Mouse (Mus musculus) layer of hippocampus, postnatal 10 days (tissue): ENCODE measurements around the gene Bod1l. TPM values are rescaled to one million over a fixed set of nuclear protein-coding genes. Genes with fewer than 3 reads are reported as not detected.
A peak's percentile ranks its signal among the peaks of the same experiment; 100 is the strongest.

Source experiments
- DNase-seq, 2 experiments: peaks; one replicate each; pipeline ENCODE4 v3.0.0; 2021; ENCODE audit warnings: low spot score in 2 of 2
- long read RNA-seq: library from polyadenylated mRNA; stranded (forward); transcript quantifications from one replicate; pipeline ENCODE4 v2.0.0, GENCODE M21; 2023
- total RNA-seq, 2 experiments: library from RNA; stranded (reverse); gene quantifications; 2 replicates each; pipeline ENCODE4 v1.2.3; 2021

The Bod1l gene
- 10 to 100 TPM; 32.8 to 34.9 TPM for total RNA-seq
- long read RNA-seq, partial matches to known transcripts: 8 of 8 reads
- long read RNA-seq, other reads (novel, unspliced or antisense): 0 of 8 reads

- peak; percentile 97 to 98 for DNase-seq
Observed at GRCm38 (mm10) chr5:41844147-41844529, at the start of gene Bod1l. Bod1l (minus strand) TSS chr5:41844315.

DNA sequence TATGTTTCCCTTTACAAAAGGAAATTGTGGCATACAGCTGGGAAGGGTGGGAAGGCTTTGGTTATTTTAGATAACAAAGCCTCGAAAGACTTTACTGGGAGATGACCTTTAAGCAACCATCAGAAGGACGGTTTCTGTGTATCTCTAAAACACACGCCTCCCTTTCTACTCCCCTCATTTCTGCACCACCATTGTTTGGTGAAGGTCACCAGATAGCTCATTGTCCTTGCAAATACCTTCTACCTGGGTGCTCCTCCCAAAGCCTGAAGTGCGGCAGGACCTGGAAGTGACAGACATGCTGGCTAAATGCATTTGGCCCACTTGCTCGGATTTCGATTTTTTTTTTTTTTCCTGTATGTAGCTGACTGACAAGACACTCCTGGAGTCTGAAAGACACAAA is 49.2 kb upstream of the Bod1l start:
- DNase-seq: no peak

GRCm38 (mm10) chr5:41890871-41891270 is 46.8 kb upstream of the Bod1l start:
- DNase-seq: no peak

GRCm38 (mm10) chr5:41889245-41889849 is 45.2 kb upstream of the Bod1l start:
- DNase-seq: no peak

- DNase-seq: peak; percentile 27 to 54
Observed at GRCm38 (mm10) chr5:41888834-41889233, 44.7 kb upstream of the Bod1l start.

DNA sequence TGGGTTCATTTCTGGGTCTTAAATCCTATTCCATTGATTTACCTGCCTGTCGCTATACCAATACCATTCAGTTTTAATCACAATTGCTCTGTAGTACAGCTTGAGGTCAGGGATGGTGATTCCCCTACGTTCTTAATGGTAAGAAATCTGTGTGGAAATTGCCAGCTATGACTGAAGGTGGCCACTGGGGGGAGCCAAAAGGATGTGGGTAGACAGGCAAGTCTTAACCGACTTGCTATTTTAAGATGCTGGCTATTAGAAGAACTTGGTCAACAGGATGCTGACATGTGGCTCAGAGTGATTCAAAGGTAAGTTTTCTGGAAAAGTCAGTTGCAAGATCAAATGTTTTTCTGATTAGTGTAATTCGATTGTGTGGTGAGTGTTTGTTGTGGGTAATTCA is 43.6 kb upstream of the Bod1l start:
- peak; percentile 78 to 83 for DNase-seq

DNA sequence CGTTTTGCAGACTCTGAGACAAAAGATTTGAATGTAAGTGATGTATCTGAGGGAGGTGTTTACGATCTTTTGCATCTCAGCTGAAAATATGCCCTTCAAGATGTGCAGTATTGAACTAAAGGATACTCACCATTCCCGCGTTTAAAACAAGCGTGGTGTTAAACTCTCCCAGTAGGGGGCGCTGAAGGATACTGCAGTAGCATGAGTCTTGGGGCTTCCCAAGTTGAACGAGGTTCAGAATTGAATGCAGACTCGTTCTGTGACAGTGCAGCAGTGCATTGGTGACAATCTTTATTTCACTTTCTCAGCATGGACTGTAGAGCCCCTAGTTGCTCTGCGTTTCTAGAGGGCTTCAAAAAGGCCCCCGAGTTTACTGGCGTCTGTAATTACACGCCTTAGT is 40.4 kb upstream of the Bod1l start:
- peak; percentile 65 to 70 for DNase-seq

DNA sequence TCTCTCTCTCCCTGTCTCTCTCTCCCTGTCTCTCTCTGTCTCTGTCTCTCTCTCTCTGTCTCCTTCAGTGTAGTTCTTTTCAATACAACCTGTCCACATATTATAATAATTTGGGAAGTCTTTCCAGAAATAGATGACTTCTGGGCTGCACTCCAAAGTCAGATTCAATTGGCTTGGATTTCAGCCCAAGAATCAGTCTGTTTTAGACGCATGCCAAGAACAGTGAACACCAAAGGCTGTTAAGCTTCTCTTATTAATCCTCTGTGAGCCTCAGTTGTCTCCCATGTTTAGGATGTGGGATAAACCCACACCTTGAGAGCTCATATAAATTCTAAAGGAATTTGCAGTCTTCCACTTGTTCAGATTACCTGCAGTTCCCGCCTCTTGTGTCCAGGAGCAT is 27.0 kb upstream of the Bod1l start:
- peak; percentile 11 to 28 for DNase-seq

DNA sequence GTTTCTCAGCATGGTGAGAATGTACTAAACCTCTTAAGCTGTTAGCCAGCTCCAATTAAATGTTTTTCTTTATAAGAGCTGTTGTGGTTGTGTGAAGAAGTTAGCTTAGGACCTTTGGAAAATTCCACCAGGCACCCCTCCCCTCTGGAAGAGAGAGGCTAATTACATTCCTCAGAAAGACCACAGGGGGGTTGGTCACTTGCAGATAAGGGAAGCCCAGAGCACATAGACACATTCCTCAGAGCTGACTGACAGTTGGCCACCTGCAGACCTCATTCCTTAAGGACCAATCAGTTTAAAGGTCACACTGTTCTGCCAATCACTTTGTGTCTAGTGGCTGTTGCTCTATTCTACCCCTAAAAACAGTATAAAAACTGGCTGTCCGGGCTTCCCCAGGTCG is 11.7 kb upstream of the Bod1l start:
- DNase-seq: no peak

- DNase-seq: no peak
Observed at GRCm38 (mm10) chr5:41845558-41845937, 1.4 kb upstream of the Bod1l start.

GRCm38 (mm10) chr5:41844820-41845557 is 874 bp upstream of the Bod1l start:
- DNase-seq: peak; percentile 7 to 19

GRCm38 (mm10) chr5:41843419-41844146 is 532 bp downstream of the Bod1l start:
- DNase-seq: no peak

- DNase-seq: peak in 1 of 2 experiments; percentile 23
Observed at GRCm38 (mm10) chr5:41842681-41843080, 1.4 kb downstream of the Bod1l start.

GRCm38 (mm10) chr5:41841735-41842134 is 2.4 kb downstream of the Bod1l start:
- DNase-seq: no peak

DNA sequence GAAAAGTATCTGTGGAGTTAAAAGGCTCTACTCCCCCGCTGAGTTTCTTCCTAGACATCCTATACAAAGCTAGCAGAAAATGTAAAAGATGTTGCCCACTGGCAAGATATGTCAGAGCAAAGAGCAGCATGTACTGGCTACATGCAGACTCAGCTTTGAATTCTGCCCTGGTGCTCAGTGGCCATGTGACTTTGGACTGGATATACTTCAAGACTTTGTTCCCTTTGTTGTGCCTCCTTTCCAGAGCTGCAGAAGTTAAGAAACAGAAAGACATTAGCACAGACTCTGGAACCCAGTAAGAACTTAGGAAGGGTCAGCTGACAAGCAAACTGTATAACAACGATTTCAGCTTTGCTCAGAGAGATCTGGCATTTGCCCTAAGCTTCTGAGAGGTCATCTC is 14.0 kb downstream of the Bod1l start:
- no peak for DNase-seq

- DNase-seq: no peak
Observed at GRCm38 (mm10) chr5:41821158-41821557, 23.0 kb downstream of the Bod1l start.

- DNase-seq: no peak
Observed at GRCm38 (mm10) chr5:41820530-41820929, 23.6 kb downstream of the Bod1l start.

- DNase-seq: no peak
Observed at GRCm38 (mm10) chr5:41812516-41812915, 31.6 kb downstream of the Bod1l start.

DNA sequence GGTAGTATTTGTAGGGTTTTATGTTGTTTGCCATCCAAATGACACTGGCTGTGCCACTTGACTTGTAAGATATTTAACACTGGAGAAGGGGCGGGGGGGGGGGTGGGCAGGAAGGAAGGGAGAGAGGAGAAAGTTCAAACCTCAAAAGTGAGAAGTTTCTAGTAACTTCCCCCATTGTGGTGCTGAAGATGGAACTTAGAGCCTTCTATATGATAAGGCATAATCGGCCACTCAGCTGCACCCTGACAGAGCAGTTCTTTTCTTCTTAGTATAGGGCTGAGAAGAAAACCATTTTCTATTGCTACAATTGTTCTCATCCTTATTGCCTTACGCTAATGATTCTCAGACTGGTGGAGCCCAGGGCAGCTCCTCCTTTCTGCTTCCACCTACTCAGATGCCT is 32.8 kb downstream of the Bod1l start:
- DNase-seq: no peak

DNA sequence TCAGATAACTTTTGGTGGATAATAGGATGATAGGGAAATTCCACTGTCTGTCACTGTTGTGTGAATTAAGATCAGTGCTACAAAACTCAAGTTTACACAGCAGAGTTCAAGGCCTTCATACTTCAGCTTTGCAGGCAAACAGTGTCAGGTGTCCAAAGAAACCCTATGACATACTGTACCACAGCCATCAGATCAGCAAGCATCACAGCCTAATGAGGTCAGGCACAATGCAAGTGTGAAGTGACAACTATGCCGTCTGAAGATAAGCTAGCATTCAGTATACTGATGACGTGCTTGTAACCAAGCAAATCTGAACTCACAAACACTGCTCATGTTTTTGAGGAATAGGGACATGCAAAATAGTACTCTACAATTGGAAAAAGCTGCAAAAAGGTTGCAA is 36.7 kb downstream of the Bod1l start:
- no peak for DNase-seq

- DNase-seq: no peak
Observed at GRCm38 (mm10) chr5:41806176-41806575, 37.9 kb downstream of the Bod1l start.

DNA sequence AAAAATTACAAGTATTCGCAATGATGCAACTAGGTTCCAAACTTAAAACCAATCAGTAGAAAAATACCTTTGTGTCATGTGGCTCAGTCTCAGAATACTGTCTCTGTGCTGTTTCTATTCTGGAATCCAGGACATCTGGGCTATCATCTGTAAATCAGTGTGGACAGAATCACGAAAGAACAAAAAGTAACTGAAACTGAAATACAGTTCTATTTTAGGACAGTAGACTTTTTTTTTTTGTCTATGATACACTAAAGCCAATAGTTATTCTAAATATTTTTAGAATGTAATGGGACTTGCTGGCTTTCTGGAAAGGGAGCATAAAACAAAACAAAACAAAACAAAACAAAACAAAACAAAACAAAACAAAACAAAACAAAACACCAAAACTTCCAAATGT is 39.0 kb downstream of the Bod1l start:
- no peak for DNase-seq
